Mouse (Mus musculus) regulatory T cell (primary cell): ENCODE measurements around the gene Loxl4.

Experiments
- in situ Hi-C: fragments of 300-600 bp; cut with MboI, MseI; formaldehyde crosslinking; loops from one replicate; pipeline ENCODE4 v1.15.1; 2025; ENCODE audit warnings: high pct_unique_total_duplicates

Gene Loxl4

DNA sequence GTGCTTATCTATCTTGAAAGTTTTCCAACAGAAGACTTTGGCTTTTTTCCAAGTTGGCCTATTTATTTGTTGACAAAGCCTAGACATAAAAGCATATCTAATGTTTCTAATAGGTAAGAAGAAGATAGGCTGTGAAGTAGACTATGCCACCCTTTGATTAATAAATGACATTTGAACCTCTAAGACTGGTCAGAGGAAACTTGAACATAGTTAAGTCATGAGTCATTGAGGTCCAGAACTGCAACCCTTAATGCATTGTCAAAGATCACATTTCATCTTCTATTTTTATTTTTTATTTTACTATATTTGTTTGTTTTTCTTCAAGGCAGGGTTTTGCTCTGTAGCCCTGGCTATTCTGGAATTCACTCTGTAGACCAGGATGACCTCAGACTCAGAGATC, 45.6 kb downstream of the Loxl4 start:
- in situ Hi-C loops, result no loop called here

GRCm38 (mm10) chr19:42566283-42567019, 46.2 kb downstream of the Loxl4 start:
- in situ Hi-C loops, result no loop called here

- in situ Hi-C loops, result no loop called here
These were observed 48.8 kb downstream of the Loxl4 start for GRCm38 (mm10) chr19:42563726-42564270.

DNA sequence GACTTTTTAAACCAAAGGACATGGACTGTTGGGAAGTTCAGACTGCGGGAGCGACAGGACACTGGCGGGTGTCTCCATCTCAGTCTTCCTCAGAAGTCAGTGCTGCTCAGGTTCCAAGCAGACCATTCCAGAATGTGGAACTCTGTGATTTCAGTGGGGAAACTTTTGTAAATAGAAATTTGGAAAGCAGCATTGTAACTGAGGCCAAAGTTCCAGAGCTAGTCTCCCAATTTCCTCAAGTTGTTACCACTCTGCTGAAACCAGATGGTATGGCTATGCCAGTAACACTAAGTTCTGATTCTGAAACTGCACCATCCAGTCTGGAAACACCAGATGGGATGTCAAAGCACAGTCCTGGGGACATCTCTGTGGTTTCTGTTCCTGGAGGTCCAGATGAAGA, 49.6 kb downstream of the Loxl4 start:
- in situ Hi-C loops, result no loop called here

- in situ Hi-C loops, result no loop called here
These were observed 50.6 kb downstream of the Loxl4 start for GRCm38 (mm10) chr19:42561991-42562390.

DNA sequence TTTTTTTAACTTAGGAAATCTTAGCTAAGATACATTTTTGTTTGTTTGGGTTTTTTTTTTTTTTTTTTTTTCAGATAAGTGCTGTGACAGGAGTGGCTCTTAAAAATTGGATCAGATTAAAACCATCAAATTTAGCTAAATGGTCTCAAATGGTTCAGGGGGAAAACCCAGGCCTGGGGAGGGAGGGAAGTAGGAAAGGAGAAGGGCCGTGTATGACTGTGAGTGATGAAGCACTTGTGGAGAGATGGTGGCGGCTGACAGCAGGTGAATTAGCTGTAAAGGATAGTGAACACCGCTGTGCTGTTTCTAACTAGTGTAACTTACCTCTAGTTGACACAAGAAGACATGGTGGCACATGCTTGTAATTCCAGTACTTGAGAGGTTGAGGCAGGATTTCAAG, 53.9 kb downstream of the Loxl4 start:
- in situ Hi-C loops, result no loop called here
